Mouse (Mus musculus) liver, embryonic 14.5 days (tissue): ENCODE results near the gene Wwc1. TPM values are rescaled to one million over a fixed set of nuclear protein-coding genes. Genes with fewer than 3 reads are reported as not detected.
"Not testable (repeated sequence)": the region's sequence is repeated elsewhere in the genome, so short reads cannot be mapped to it uniquely, and the experiment has no call there.

Source experiments
- ATAC-seq: fragments of 200-750 bp; cut with Nextera tagmentation; 2 replicates; pipeline ENCODE4 v1.8.0; 2017; ENCODE audit warnings: moderate number of reproducible peaks, mild to moderate bottlenecking, moderate library complexity; ENCODE audit not compliant: insufficient read depth
- DNase-seq, 3 experiments: peaks; one replicate each; pipeline ENCODE4 v3.0.0-alpha.2; 2012 to 2013; ENCODE audit warnings: low read depth in 3 of 3, low spot score in 3 of 3
- H3K27ac ChIP-seq: fragments of 300-500 bp; sonication (generic); 2 replicates; pipeline ENCODE4 v1.5.1; 2014; ENCODE audit warnings: moderate library complexity, mild to moderate bottlenecking, control low read depth, inconsistent platforms
- H3K27me3 ChIP-seq: fragments of 300-500 bp; sonication (generic); 2 replicates; pipeline ENCODE4 v1.6.1; 2014; ENCODE audit warnings: mild to moderate bottlenecking, low read length, moderate library complexity; ENCODE audit not compliant: control insufficient read depth, insufficient read depth
- H3K36me3 ChIP-seq: fragments of 300-500 bp; sonication (generic); replicated peaks from 2 replicates; pipeline ENCODE4 v1.6.1; 2014; ENCODE audit warnings: low read depth; ENCODE audit not compliant: control insufficient read depth, insufficient read depth
- H3K4me1 ChIP-seq, 2 experiments: fragments of 200-500 bp in 1 of 2; fragments of 300-500 bp in 1 of 2; sonication (generic) in 1 of 2; replicated peaks; 2 replicates each; pipeline ENCODE4 v1.6.1; 2012 to 2014; ENCODE audit warnings: antibody characterized with exemption in 1 of 2, inconsistent platforms in 1 of 2, low read length in 1 of 2; ENCODE audit not compliant: control insufficient read depth in 2 of 2, insufficient read depth in 2 of 2
- H3K4me2 ChIP-seq: fragments of 300-500 bp; sonication (generic); 2 replicates; pipeline ENCODE4 v1.6.1; 2014; ENCODE audit warnings: low read depth, mild to moderate bottlenecking, control low read depth, moderate library complexity
- H3K4me3 ChIP-seq, 2 experiments: fragments of 200-500 bp in 1 of 2; fragments of 300-500 bp in 1 of 2; sonication (generic) in 1 of 2; 2 replicates each; pipeline ENCODE4 v1.5.1; 2012 to 2014; ENCODE audit warnings: low read depth in 2 of 2, low read length in 2 of 2, mild to moderate bottlenecking in 2 of 2, control low read depth in 1 of 2, inconsistent platforms in 1 of 2, moderate library complexity in 1 of 2; ENCODE audit not compliant: insufficient read depth in 1 of 2
- H3K9ac ChIP-seq: fragments of 300-500 bp; sonication (generic); replicated peaks from 2 replicates; pipeline ENCODE4 v1.6.1; 2014; ENCODE audit warnings: mild to moderate bottlenecking, control low read depth, moderate library complexity
- H3K9me3 ChIP-seq: fragments of 300-500 bp; sonication (generic); 2 replicates; pipeline ENCODE4 v1.6.1; 2016; ENCODE audit warnings: low read length, mixed read lengths; ENCODE audit not compliant: control insufficient read depth
- CTCF ChIP-seq: IDR thresholded peaks from 2 replicates; pipeline ENCODE4 v1.5.1; 2016; ENCODE audit warnings: antibody characterized with exemption, low read depth, control low read depth
- EP300 ChIP-seq: IDR thresholded peaks from 2 replicates; pipeline ENCODE4 v1.6.1; 2016; ENCODE audit warnings: antibody characterized with exemption, low read depth
- WGBS: fragments of 180-500 bp; shearing (Covaris S2); extraction: QIAGEN DNeasy Blood & Tissue Kit; methylation state at CpG from one replicate; pipeline ENCODE4 v1.1.7; 2014; ENCODE audit not compliant: insufficient replicate concordance; 5-methylcytosine and 5-hydroxymethylcytosine counted together
- polyA plus RNA-seq, 2 experiments: library from polyadenylated mRNA; depleted of rRNA in 1 of 2; stranded (reverse) in 1 of 2; unstranded in 1 of 2; fragments of >200 nt; fragmentation: Nextera tagmentation in 1 of 2; extraction: Ambion mirVana in 1 of 2; gene quantifications; 2 replicates each; pipeline versions ENCODE4 v1.2.1 to v1.2.3; 2012 to 2014

The Wwc1 gene
- polyA plus RNA-seq, 2 experiments, result 0.65 to 2.5 TPM

- DNase-seq, result no peak
- Histone ChIP-seq H3K27ac (no peak overlapping the region), H3K27me3 (no peaks in the 10 kb centered on the region), H3K9ac (no peak overlapping the region), H3K4me3 (no peak overlapping the region), H3K9me3 (no peaks in the 10 kb centered on the region), H3K36me3 (no peaks in the 10 kb centered on the region), H3K4me1 (no peaks in the 10 kb centered on the region), H3K4me2 (no peak overlapping the region)
- TF ChIP-seq EP300 (no peak), CTCF (no peak)
- ATAC-seq, result no peak
- 63% methylated on average over 7 of the region's 9 CpGs for WGBS
Observed at GRCm38 (mm10) chr11:35855567-35855966, 124.8 kb downstream of the Wwc1 start.

GRCm38 (mm10) chr11:35854941-35855340, 125.4 kb downstream of the Wwc1 start:
- no peaks in the 10 kb centered on the region for H3K27me3 ChIP-seq
- ATAC-seq (no peak), DNase-seq (no peak)
- H3K4me1 ChIP-seq, result no peaks in the 10 kb centered on the region
- no peaks in the 10 kb centered on the region for H3K36me3 ChIP-seq
- no peak overlapping the region for H3K9ac ChIP-seq
- no peak overlapping the region for H3K4me3 ChIP-seq
- WGBS, result 62% methylated on average over 5 of the region's 5 CpGs
- no peak overlapping the region for H3K4me2 ChIP-seq
- no peak for TF ChIP-seq EP300
- no peak for TF ChIP-seq CTCF
- no peak overlapping the region for H3K27ac ChIP-seq
- no peaks in the 10 kb centered on the region for H3K9me3 ChIP-seq

- no peaks in the 10 kb centered on the region for H3K36me3 ChIP-seq
- TF ChIP-seq CTCF (no peak), EP300 (no peak)
- H3K4me3 ChIP-seq, result no peak overlapping the region
- no peak overlapping the region for H3K9ac ChIP-seq
- H3K4me2 ChIP-seq, result no peak overlapping the region
- H3K4me1 ChIP-seq, result no peaks in the 10 kb centered on the region
- H3K9me3 ChIP-seq, result no peaks in the 10 kb centered on the region
- H3K27me3 ChIP-seq, result no peaks in the 10 kb centered on the region
- DNase-seq, result no peak
- no peak for ATAC-seq
- H3K27ac ChIP-seq, result no peak overlapping the region
- 66% methylated on average over 4 of the region's 4 CpGs for WGBS
Observed at GRCm38 (mm10) chr11:35853651-35854050, 126.7 kb downstream of the Wwc1 start.

GRCm38 (mm10) chr11:35852731-35853130, 127.6 kb downstream of the Wwc1 start:
- H3K9me3 ChIP-seq, result no peaks in the 10 kb centered on the region
- no peaks in the 10 kb centered on the region for H3K36me3 ChIP-seq
- no peak overlapping the region for H3K4me2 ChIP-seq
- ATAC-seq (no peak), DNase-seq (peak; percentile 16 to 40 (median 35))
- peak; percentile 76 for TF ChIP-seq CTCF
- no peak for TF ChIP-seq EP300
- H3K9ac ChIP-seq, result no peak overlapping the region
- 34% methylated on average over 4 of the region's 4 CpGs for WGBS
- H3K4me3 ChIP-seq, result no peak overlapping the region
- H3K27ac ChIP-seq, result no peak overlapping the region
- H3K4me1 ChIP-seq, result no peaks in the 10 kb centered on the region
- no peaks in the 10 kb centered on the region for H3K27me3 ChIP-seq

GRCm38 (mm10) chr11:35844299-35844698, 136.0 kb downstream of the Wwc1 start:
- ATAC-seq (no peak), DNase-seq (no peak)
- Histone ChIP-seq H3K27me3 (no peaks in the 10 kb centered on the region), H3K4me2 (no peak overlapping the region), H3K36me3 (no peaks in the 10 kb centered on the region), H3K4me1 (no peaks in the 10 kb centered on the region), H3K9ac (no peak overlapping the region), H3K4me3 (no peak overlapping the region), H3K27ac (no peak overlapping the region), H3K9me3 (no peaks in the 10 kb centered on the region)
- 70% methylated on average over 9 of the region's 9 CpGs for WGBS
- TF ChIP-seq EP300 (no peak), CTCF (no peak)

GRCm38 (mm10) chr11:35842560-35842959, 137.8 kb downstream of the Wwc1 start:
- not testable (repeated sequence) for DNase-seq, H3K36me3 ChIP-seq, H3K27ac ChIP-seq, H3K9me3 ChIP-seq, H3K4me1 ChIP-seq, H3K4me2 ChIP-seq, H3K9ac ChIP-seq, ATAC-seq, H3K4me3 ChIP-seq, H3K27me3 ChIP-seq
- WGBS, result 64% methylated on average over 4 of the region's 4 CpGs
